Mouse (Mus musculus) liver, embryonic 14.5 days (tissue): ENCODE measurements at regions not wholly inside any gene's neighbourhood (a gene's known extent, or its start where the extent isn't known, plus 50 kb on each side); places are given as distances from the start of the nearest gene placed in this dataset.
"Not testable (repeated sequence)": the region's sequence is repeated elsewhere in the genome, so short reads cannot be mapped to it uniquely, and the experiment has no call there.

ENCODE experiments used
- ATAC-seq: fragments of 200-750 bp; cut with Nextera tagmentation; 2 replicates; pipeline ENCODE4 v1.8.0; 2017; ENCODE audit warnings: moderate number of reproducible peaks, mild to moderate bottlenecking, moderate library complexity; ENCODE audit not compliant: insufficient read depth
- DNase-seq, 3 experiments: peaks; one replicate each; pipeline ENCODE4 v3.0.0-alpha.2; 2012 to 2013; ENCODE audit warnings: low read depth in 3 of 3, low spot score in 3 of 3
- H3K27ac ChIP-seq: fragments of 300-500 bp; sonication (generic); 2 replicates; pipeline ENCODE4 v1.5.1; 2014; ENCODE audit warnings: moderate library complexity, mild to moderate bottlenecking, control low read depth, inconsistent platforms
- H3K27me3 ChIP-seq: fragments of 300-500 bp; sonication (generic); 2 replicates; pipeline ENCODE4 v1.6.1; 2014; ENCODE audit warnings: mild to moderate bottlenecking, low read length, moderate library complexity; ENCODE audit not compliant: control insufficient read depth, insufficient read depth
- H3K36me3 ChIP-seq: fragments of 300-500 bp; sonication (generic); replicated peaks from 2 replicates; pipeline ENCODE4 v1.6.1; 2014; ENCODE audit warnings: low read depth; ENCODE audit not compliant: control insufficient read depth, insufficient read depth
- H3K4me1 ChIP-seq, 2 experiments: fragments of 200-500 bp in 1 of 2; fragments of 300-500 bp in 1 of 2; sonication (generic) in 1 of 2; replicated peaks; 2 replicates each; pipeline ENCODE4 v1.6.1; 2012 to 2014; ENCODE audit warnings: antibody characterized with exemption in 1 of 2, inconsistent platforms in 1 of 2, low read length in 1 of 2; ENCODE audit not compliant: control insufficient read depth in 2 of 2, insufficient read depth in 2 of 2
- H3K4me2 ChIP-seq: fragments of 300-500 bp; sonication (generic); 2 replicates; pipeline ENCODE4 v1.6.1; 2014; ENCODE audit warnings: low read depth, mild to moderate bottlenecking, control low read depth, moderate library complexity
- H3K4me3 ChIP-seq, 2 experiments: fragments of 200-500 bp in 1 of 2; fragments of 300-500 bp in 1 of 2; sonication (generic) in 1 of 2; 2 replicates each; pipeline ENCODE4 v1.5.1; 2012 to 2014; ENCODE audit warnings: low read depth in 2 of 2, low read length in 2 of 2, mild to moderate bottlenecking in 2 of 2, control low read depth in 1 of 2, inconsistent platforms in 1 of 2, moderate library complexity in 1 of 2; ENCODE audit not compliant: insufficient read depth in 1 of 2
- H3K9ac ChIP-seq: fragments of 300-500 bp; sonication (generic); replicated peaks from 2 replicates; pipeline ENCODE4 v1.6.1; 2014; ENCODE audit warnings: mild to moderate bottlenecking, control low read depth, moderate library complexity
- H3K9me3 ChIP-seq: fragments of 300-500 bp; sonication (generic); 2 replicates; pipeline ENCODE4 v1.6.1; 2016; ENCODE audit warnings: low read length, mixed read lengths; ENCODE audit not compliant: control insufficient read depth
- CTCF ChIP-seq: IDR thresholded peaks from 2 replicates; pipeline ENCODE4 v1.5.1; 2016; ENCODE audit warnings: antibody characterized with exemption, low read depth, control low read depth
- EP300 ChIP-seq: IDR thresholded peaks from 2 replicates; pipeline ENCODE4 v1.6.1; 2016; ENCODE audit warnings: antibody characterized with exemption, low read depth
- WGBS: fragments of 180-500 bp; shearing (Covaris S2); extraction: QIAGEN DNeasy Blood & Tissue Kit; methylation state at CpG from one replicate; pipeline ENCODE4 v1.1.7; 2014; ENCODE audit not compliant: insufficient replicate concordance; 5-methylcytosine and 5-hydroxymethylcytosine counted together

DNA sequence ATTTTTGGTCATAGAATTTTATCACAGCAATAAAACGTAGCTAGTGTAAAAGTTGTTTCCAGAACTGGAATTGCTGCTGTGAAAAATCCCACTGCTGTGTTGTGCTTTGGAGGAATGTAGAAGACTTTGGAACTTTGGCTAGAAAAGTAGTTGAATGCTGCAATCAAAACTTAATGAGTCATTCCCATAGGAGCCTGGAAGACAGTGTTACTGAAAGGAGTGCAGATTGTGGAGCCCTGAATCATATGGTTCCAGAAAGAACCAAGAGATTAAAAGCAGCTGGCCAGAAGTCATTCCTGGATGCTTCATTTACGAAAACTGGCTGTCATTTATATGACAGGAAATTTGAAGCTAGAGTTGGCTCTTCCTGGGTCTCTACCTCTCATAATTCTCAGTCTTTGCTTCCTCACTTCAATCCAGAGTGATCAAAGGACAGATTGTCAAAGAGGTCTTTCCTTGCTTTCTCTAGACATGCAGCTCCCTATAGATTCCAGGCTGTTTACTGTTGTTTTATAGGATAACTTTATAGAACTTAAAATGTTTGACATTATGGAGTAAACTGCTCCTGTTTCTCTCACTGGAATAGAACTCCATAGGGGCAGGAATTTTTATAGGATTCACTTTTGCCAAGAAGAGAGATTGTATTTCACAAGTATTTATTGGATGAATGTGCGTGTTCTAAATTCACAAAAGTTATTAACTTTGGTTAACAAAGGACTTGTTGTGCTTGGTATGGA lies 504.2 kb downstream of the Cypt12 start:
- no peaks in the 10 kb centered on the region for H3K4me1 ChIP-seq
- no peak overlapping the region for H3K9ac ChIP-seq
- no peak overlapping the region for H3K27ac ChIP-seq
- ATAC-seq (no peak), DNase-seq (no peak)
- H3K4me3 ChIP-seq: no peak overlapping the region
- 58% methylated on average over 3 of the region's 3 CpGs for WGBS
- no peaks in the 10 kb centered on the region for H3K27me3 ChIP-seq
- no peaks in the 10 kb centered on the region for H3K36me3 ChIP-seq
- H3K4me2 ChIP-seq: no peak overlapping the region
- TF ChIP-seq EP300 (no peak), CTCF (no peak)
- no peaks in the 10 kb centered on the region for H3K9me3 ChIP-seq

DNA sequence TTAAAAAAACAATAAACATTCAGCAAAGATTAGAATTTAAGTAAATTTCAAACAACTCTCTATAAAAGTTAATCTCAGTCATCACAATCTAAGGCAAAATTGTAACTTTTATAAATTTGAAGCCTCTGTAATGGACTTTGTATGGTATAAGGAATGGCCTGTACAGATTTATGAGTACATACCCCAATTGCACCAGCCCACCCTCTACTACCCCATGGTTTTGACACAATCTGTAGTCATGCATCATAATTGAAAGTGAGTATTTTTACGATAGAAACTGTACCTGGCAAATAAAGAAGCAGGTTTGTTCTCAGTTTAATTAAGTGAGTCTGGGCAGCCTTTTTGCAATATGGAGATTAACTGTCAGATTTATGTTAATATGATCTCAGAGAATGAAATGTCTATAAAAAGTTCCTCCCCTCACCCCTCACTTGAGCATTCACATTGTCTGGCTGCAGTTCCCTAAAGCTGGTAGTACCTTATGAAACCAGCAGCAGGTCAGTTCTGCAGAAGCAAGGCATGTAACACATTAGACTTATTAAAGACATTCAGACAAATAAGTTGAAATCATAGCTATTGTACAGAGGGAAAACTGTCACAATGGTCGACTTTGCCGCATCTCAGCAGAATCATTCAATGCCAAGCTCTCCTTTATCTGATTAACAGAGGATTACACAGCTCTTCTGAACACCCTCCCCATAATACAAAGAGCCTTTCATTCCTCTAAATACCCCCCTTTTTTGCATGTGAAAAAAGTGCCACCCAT lies 505.2 kb downstream of the Cypt12 start:
- TF ChIP-seq CTCF: no peak
- TF ChIP-seq EP300: no peak
- Histone ChIP-seq H3K9ac (no peak overlapping the region), H3K4me2 (no peak overlapping the region), H3K27me3 (no peaks in the 10 kb centered on the region), H3K27ac (no peak overlapping the region), H3K36me3 (no peaks in the 10 kb centered on the region), H3K4me3 (no peak overlapping the region), H3K9me3 (no peaks in the 10 kb centered on the region), H3K4me1 (no peaks in the 10 kb centered on the region)
- DNase-seq: no peak
- WGBS: 69% methylated on average over 1 of the region's 3 CpGs
- ATAC-seq: no peak

DNA sequence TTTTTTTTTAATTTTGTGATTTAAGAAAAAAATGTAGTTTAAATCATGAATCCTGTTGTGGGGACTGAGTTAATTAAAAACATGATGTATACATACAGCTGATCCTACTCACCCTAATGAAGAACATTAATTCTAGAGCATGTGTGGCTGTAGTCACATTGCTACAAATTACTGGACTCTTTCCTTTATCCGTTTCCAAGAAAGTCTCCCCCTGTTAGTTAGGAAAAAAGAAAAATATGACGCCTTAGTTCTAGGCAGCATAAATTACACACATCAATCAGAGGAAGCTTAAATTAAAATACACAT lies 505.7 kb downstream of the Cypt12 start:
- 69% methylated on average over 2 of the region's 2 CpGs for WGBS

DNA sequence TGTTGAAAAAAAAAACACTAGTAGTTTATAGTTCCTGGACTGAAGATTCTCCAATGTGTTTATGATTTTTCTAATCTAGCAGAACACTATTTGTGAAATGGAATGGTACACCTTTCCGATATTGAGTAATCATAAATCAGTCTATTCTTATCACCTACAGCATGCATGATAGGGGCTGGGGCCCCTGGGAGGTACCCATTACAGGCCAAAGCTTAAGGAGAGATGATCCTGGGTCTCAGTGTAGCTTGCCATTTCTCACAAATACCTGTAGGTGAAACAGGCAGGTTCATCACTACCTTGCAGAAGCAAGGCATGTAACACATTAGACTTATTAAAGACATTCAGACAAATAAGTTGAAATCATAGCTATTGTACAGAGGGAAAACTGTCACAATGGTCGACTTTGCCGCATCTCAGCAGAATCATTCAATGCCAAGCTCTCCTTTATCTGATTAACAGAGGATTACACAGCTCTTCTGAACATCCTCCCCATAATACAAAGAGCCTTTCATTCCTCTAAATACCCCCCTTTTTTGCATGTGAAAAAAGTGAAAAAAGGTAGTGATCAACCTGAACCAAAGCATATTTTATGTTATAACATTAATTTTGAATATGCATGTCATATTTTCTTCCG lies 506.5 kb downstream of the Cypt12 start:
- WGBS: 66% methylated on average over 2 of the region's 4 CpGs
- H3K4me1 ChIP-seq, H3K4me2 ChIP-seq, H3K9ac ChIP-seq, H3K4me3 ChIP-seq, H3K27ac ChIP-seq, DNase-seq, H3K27me3 ChIP-seq, H3K9me3 ChIP-seq, ATAC-seq, H3K36me3 ChIP-seq: not testable (repeated sequence)

More for the DNA sequence above, 505.7 kb downstream of the Cypt12 start:
- Histone ChIP-seq H3K4me1 (no peaks in the 10 kb centered on the region), H3K9ac (no peak overlapping the region), H3K27ac (no peak overlapping the region), H3K27me3 (no peaks in the 10 kb centered on the region), H3K4me2 (no peak overlapping the region), H3K4me3 (no peak overlapping the region), H3K9me3 (no peaks in the 10 kb centered on the region), H3K36me3 (no peaks in the 10 kb centered on the region)
- ATAC-seq (no peak), DNase-seq (no peak)
- no peak for TF ChIP-seq EP300
- no peak for TF ChIP-seq CTCF

DNA sequence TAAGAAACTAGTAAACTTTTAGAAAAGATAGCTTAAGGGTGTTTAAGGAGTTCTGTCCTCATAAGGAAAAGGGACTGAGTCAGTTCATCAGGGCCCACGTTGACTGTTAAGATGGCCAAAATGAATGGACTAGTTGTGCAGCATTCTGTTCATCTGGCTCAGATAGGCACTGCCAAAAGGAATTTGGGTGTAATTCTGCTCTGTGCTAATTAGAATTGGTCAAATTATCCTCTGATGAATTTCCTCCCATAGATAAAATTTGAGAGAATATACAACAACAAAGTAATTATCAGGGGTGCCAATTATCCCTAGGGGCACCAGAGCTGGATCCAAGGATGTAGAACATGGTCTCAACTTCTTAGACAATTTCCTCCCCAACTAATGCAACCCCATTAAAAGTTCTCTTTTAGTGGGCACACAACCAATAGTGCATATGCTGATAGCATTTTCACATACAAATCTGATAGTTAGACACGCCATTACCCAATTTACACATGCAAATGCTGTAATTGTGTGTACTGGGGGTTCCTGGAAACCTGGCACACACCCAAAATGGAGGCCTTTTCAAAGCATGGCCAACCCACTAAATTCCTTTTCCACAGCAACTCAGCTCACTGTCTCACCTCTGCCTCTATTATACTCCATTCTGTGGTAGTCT lies 508.0 kb downstream of the Cypt12 start:
- no peaks in the 10 kb centered on the region for H3K4me1 ChIP-seq
- TF ChIP-seq CTCF (no peak), EP300 (no peak)
- H3K9me3 ChIP-seq: no peaks in the 10 kb centered on the region
- WGBS: 38% methylated on average over 2 of the region's 2 CpGs
- H3K4me2 ChIP-seq: no peak overlapping the region
- DNase-seq (no peak), ATAC-seq (no peak)
- H3K4me3 ChIP-seq: no peak overlapping the region
- H3K27me3 ChIP-seq: no peaks in the 10 kb centered on the region
- no peaks in the 10 kb centered on the region for H3K36me3 ChIP-seq
- H3K27ac ChIP-seq: no peak overlapping the region
- H3K9ac ChIP-seq: no peak overlapping the region
